Comparison of ENCODE assay signal across 19 mouse cellular contexts in the genomic region with DNA sequence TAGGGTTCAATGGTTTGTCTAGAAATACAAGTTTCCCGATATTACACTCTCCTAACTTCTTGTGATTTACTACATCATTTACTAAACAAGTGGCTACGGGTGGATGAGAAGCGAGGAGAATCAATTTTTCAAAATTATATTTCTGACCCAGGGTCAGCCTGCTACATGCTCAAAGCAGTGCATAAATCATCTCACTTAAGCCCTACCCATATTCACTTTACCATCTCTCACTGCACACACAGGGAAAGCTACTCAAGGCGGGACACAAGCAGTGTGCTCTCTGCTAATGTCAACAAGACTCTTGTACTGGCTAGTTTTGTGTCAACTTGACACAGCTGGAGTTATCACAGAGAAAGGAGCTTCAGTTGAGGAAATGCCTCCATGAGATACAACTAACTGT.
A peak's percentile ranks its signal among the peaks of the same experiment; 100 is the strongest.
DNase-seq lines count a peak whose midpoint lies in the region; ATAC-seq lines count a peak whose summit lies in the region.
"Had no signal": no experiment of that assay in that cellular context is flagged by ENCODE, and none has a peak within 500 bp of the region (broad histone marks: within the 10 kb centered on the region; RNA-seq: fewer than 3 reads in every experiment).

No protein-coding gene starts in this region.

- ATAC-seq in neural tube, embryonic 13.5 days (ENCODE audit: low read depth), result peak; percentile 53; the same call in 1 of the 2 replicates
- ATAC-seq in neural tube, embryonic 15.5 days (ENCODE audit: low FRiP score), result no peak
- peak; percentile 54; the same call in 1 of the 2 replicates for ATAC-seq in neural tube, embryonic 14.5 days (ENCODE audit: low read depth)
- ATAC-seq: activated CD4-positive, CD25-positive, alpha-beta regulatory T cell, adult 4 months; CD4-positive, CD25-positive, alpha-beta regulatory T cell, adult 4 months; Patski had no signal

- 75% methylated on average over 4 of the region's 4 CpGs for WGBS in neural tube, embryonic 13.5 days
- 76% methylated on average over 4 of the region's 4 CpGs for WGBS in neural tube, embryonic 15.5 days
- WGBS in neural tube, embryonic 14.5 days, result 79% methylated on average over 4 of the region's 4 CpGs

- no peaks in the 10 kb centered on the region for H3K4me1 ChIP-seq in neural tube, embryonic 13.5 days (replicated peaks)
- H3K4me1 ChIP-seq in neural tube, embryonic 15.5 days, result no peaks in the 10 kb centered on the region
- no peaks in the 10 kb centered on the region for H3K4me1 ChIP-seq in neural tube, embryonic 14.5 days (ENCODE audit: control insufficient read depth, insufficient read depth, low read length)

- no peaks in the 10 kb centered on the region for H3K9me3 ChIP-seq in neural tube, embryonic 13.5 days
- no peaks in the 10 kb centered on the region for H3K9me3 ChIP-seq in neural tube, embryonic 15.5 days (replicated peaks)
- H3K9me3 ChIP-seq in neural tube, embryonic 14.5 days (ENCODE audit: control insufficient read depth, low read length), result no peaks in the 10 kb centered on the region
- H3K9me3 ChIP-seq: G1E had no signal

- H3K27me3 ChIP-seq in neural tube, embryonic 13.5 days, result no peaks in the 10 kb centered on the region
- no peaks in the 10 kb centered on the region for H3K27me3 ChIP-seq in neural tube, embryonic 15.5 days (replicated peaks)
- H3K27me3 ChIP-seq in neural tube, embryonic 14.5 days (ENCODE audit: control insufficient read depth, insufficient read depth, low read length), result no peaks in the 10 kb centered on the region
- H3K27me3 ChIP-seq: CH12.LX had no signal

- H3K4me2 ChIP-seq in neural tube, embryonic 13.5 days, result no peak overlapping the region
- no peak overlapping the region for H3K4me2 ChIP-seq in neural tube, embryonic 15.5 days
- no peak overlapping the region for H3K4me2 ChIP-seq in neural tube, embryonic 14.5 days (ENCODE audit: low read depth, low read length)

- H3K9ac ChIP-seq in neural tube, embryonic 13.5 days, result no peak overlapping the region
- no peak overlapping the region for H3K9ac ChIP-seq in neural tube, embryonic 15.5 days (replicated peaks)
- no peak overlapping the region for H3K9ac ChIP-seq in neural tube, embryonic 14.5 days (replicated peaks; ENCODE audit: low read depth, low read length)

- H3K4me3 ChIP-seq in neural tube, embryonic 13.5 days, result no peak overlapping the region
- no peak overlapping the region for H3K4me3 ChIP-seq in neural tube, embryonic 15.5 days (replicated peaks)
- no peak overlapping the region for H3K4me3 ChIP-seq in neural tube, embryonic 14.5 days (ENCODE audit: low read depth, low read length)

- H3K36me3 ChIP-seq in neural tube, embryonic 13.5 days, result no peaks in the 10 kb centered on the region
- H3K36me3 ChIP-seq in neural tube, embryonic 15.5 days, result no peaks in the 10 kb centered on the region
- no peaks in the 10 kb centered on the region for H3K36me3 ChIP-seq in neural tube, embryonic 14.5 days (ENCODE audit: control insufficient read depth, insufficient read depth, low read length)
- H3K36me3 ChIP-seq: G1E had no signal

- no peak overlapping the region for H3K27ac ChIP-seq in neural tube, embryonic 13.5 days (replicated peaks)
- H3K27ac ChIP-seq in neural tube, embryonic 15.5 days (replicated peaks), result no peak overlapping the region
- no peak overlapping the region for H3K27ac ChIP-seq in neural tube, embryonic 14.5 days (ENCODE audit: low read depth, low read length)

- DNase-seq in neural tube, embryonic 10.5 days (ENCODE audit: extremely low spot score, low spot score), result no peak
- DNase-seq: adrenal gland, adult 2 months; adrenal gland, adult 8-10 months; adrenal gland, postnatal 10 days; adrenal gland, postnatal 14 days; adrenal gland, postnatal 25 days; adrenal gland, postnatal 36 days; B cell, adult 2 months; cerebellum, adult 11 months; cerebellum, adult 11-12 months; cerebellum, adult 18-20 months had no signal
